Mouse (Mus musculus) CH12.LX (cell line): ENCODE measurements at regions not wholly inside any gene's neighbourhood (a gene's known extent, or its start where the extent isn't known, plus 50 kb on each side); places are given as distances from the start of the nearest gene placed in this dataset.

Experiments
- DNase-seq: peaks from one replicate; pipeline ENCODE4 v3.0.0-alpha.2; 2013; ENCODE audit errors: extremely low read depth
- H3K27ac ChIP-seq: 2 replicates; pipeline ENCODE4 v1.5.1; 2012; ENCODE audit warnings: low read depth, mild to moderate bottlenecking, control low read depth, moderate library complexity; ENCODE audit not compliant: insufficient read depth
- H3K27me3 ChIP-seq: replicated peaks from 2 replicates; pipeline ENCODE3; 2012; ENCODE audit warnings: inconsistent platforms
- H3K36me3 ChIP-seq, 2 experiments: replicated peaks in 1 of 2; 2 replicates each; pipeline versions ENCODE3 to v1.6.1; 2012; ENCODE audit warnings: inconsistent platforms in 1 of 2, low read length in 1 of 2, mild to moderate bottlenecking in 1 of 2, mixed read lengths in 1 of 2, moderate library complexity in 1 of 2; ENCODE audit not compliant: control insufficient read depth in 1 of 2, insufficient read depth in 1 of 2
- H3K4me1 ChIP-seq, 2 experiments: 2 replicates each; pipeline ENCODE4 v1.6.1; 2012; ENCODE audit warnings: inconsistent platforms in 1 of 2, moderate library complexity in 1 of 2; ENCODE audit not compliant: insufficient read depth in 2 of 2, control insufficient read depth in 1 of 2
- H3K4me2 ChIP-seq: 2 replicates; pipeline ENCODE4 v1.6.1; 2012; ENCODE audit warnings: low read depth, mild to moderate bottlenecking, control low read depth; ENCODE audit not compliant: poor library complexity, insufficient read depth, severe bottlenecking
- H3K4me3 ChIP-seq, 3 experiments: fragments of 150-350 bp in 1 of 3; sonication (generic) in 1 of 3; replicated peaks in 1 of 3; 2 replicates each; pipeline versions ENCODE3 to v1.5.1; 2011 to 2012; ENCODE audit warnings: low read depth in 2 of 3, low read length in 2 of 3, mild to moderate bottlenecking in 2 of 3, moderate library complexity in 2 of 3, control low read depth in 1 of 3, improper control_type of control experiment in 1 of 3, inconsistent platforms in 1 of 3, mixed read lengths in 1 of 3; ENCODE audit not compliant: poor library complexity in 1 of 3
- H3K79me2 ChIP-seq: replicated peaks from 2 replicates; pipeline ENCODE4 v1.6.1; 2012; ENCODE audit warnings: mild to moderate bottlenecking, moderate library complexity; ENCODE audit not compliant: control insufficient read depth, poor library complexity, insufficient read depth, severe bottlenecking; ENCODE audit errors: extremely low read depth
- H3K9ac ChIP-seq: 2 replicates; pipeline ENCODE4 v1.6.1; 2012; ENCODE audit warnings: low read depth, mild to moderate bottlenecking, control low read depth, moderate library complexity; ENCODE audit not compliant: insufficient read depth
- H3K9me3 ChIP-seq: replicated peaks from 2 replicates; pipeline ENCODE3; 2012; ENCODE audit warnings: low read length, inconsistent platforms, mixed read lengths
- BHLHE40 ChIP-seq: IDR thresholded peaks from 2 replicates; pipeline ENCODE4 v1.6.1; 2011; ENCODE audit warnings: mild to moderate bottlenecking, low read depth, low read length, improper control_type of control experiment
- CTCF ChIP-seq, 2 experiments: IDR thresholded peaks in 1 of 2; conservative IDR thresholded peaks in 1 of 2; 2 replicates each; pipeline ENCODE4 v1.5.1; 2011 to 2012; ENCODE audit warnings: low read depth in 2 of 2, low read length in 2 of 2, improper control_type of control experiment in 1 of 2, inconsistent platforms in 1 of 2, mild to moderate bottlenecking in 1 of 2, moderate library complexity in 1 of 2
- E2F4 ChIP-seq: IDR thresholded peaks from 2 replicates; pipeline ENCODE4 v1.6.1; 2011; ENCODE audit warnings: low read depth, low read length, improper control_type of control experiment; ENCODE audit not compliant: insufficient replicate concordance
- ELF1 ChIP-seq: IDR thresholded peaks from 2 replicates; pipeline ENCODE4 v1.6.1; 2014; ENCODE audit warnings: low read depth, mild to moderate bottlenecking, inconsistent platforms, low read length, improper control_type of control experiment
- EP300 ChIP-seq: IDR thresholded peaks from 2 replicates; pipeline ENCODE4 v1.6.1; 2011; ENCODE audit warnings: low read length, improper control_type of control experiment
- HCFC1 ChIP-seq: IDR thresholded peaks from 2 replicates; pipeline ENCODE4 v1.6.1; 2012; ENCODE audit warnings: low read depth, mild to moderate bottlenecking, inconsistent platforms, low read length, improper control_type of control experiment
- IRF4 ChIP-seq: IDR thresholded peaks from 2 replicates; pipeline ENCODE4 v1.6.1; 2014; ENCODE audit warnings: low read depth, mild to moderate bottlenecking, inconsistent platforms, low read length, improper control_type of control experiment
- JUND ChIP-seq: conservative IDR thresholded peaks from 2 replicates; pipeline ENCODE4 v1.6.1; 2011; ENCODE audit warnings: low read depth, low read length, improper control_type of control experiment
- MAZ ChIP-seq: IDR thresholded peaks from 2 replicates; pipeline ENCODE4 v1.6.1; 2012; ENCODE audit warnings: low read depth, mild to moderate bottlenecking, inconsistent platforms, low read length, improper control_type of control experiment, moderate library complexity
- MYC ChIP-seq: IDR thresholded peaks from 2 replicates; pipeline ENCODE4 v1.6.1; 2011; ENCODE audit warnings: low read depth, mild to moderate bottlenecking, improper control_type of control experiment, low read length
- NELFE ChIP-seq: IDR thresholded peaks from 2 replicates; pipeline ENCODE4 v1.6.1; 2011; ENCODE audit warnings: low read depth, low read length, improper control_type of control experiment
- NRF1 ChIP-seq: IDR thresholded peaks from 2 replicates; pipeline ENCODE4 v1.6.1; 2014; ENCODE audit warnings: low read depth, mild to moderate bottlenecking, inconsistent platforms, low read length, improper control_type of control experiment, moderate library complexity
- PAX5 ChIP-seq: IDR thresholded peaks from 2 replicates; pipeline ENCODE4 v1.6.1; 2012; ENCODE audit warnings: low read length, inconsistent platforms, mixed read lengths
- RCOR1 ChIP-seq: conservative IDR thresholded peaks from 2 replicates; pipeline ENCODE4 v1.6.1; 2012; ENCODE audit warnings: low read depth, mild to moderate bottlenecking, inconsistent platforms, low read length, improper control_type of control experiment
- SIN3A ChIP-seq: IDR thresholded peaks from 2 replicates; pipeline ENCODE4 v1.6.1; 2012; ENCODE audit warnings: low read length, improper control_type of control experiment, inconsistent platforms
- TCF12 ChIP-seq: IDR thresholded peaks from 2 replicates; pipeline ENCODE4 v1.6.1; 2014; ENCODE audit warnings: low read depth, mild to moderate bottlenecking, inconsistent platforms, low read length, improper control_type of control experiment
- UBTF ChIP-seq: IDR thresholded peaks from 2 replicates; pipeline ENCODE4 v1.6.1; 2012; ENCODE audit warnings: low read depth, mild to moderate bottlenecking, inconsistent platforms, low read length, improper control_type of control experiment, moderate library complexity
- USF1 ChIP-seq: IDR thresholded peaks from 2 replicates; pipeline ENCODE4 v1.6.1; 2014; ENCODE audit warnings: low read depth, mild to moderate bottlenecking, inconsistent platforms, low read length, improper control_type of control experiment
- ZC3H11A ChIP-seq: IDR thresholded peaks from 2 replicates; pipeline ENCODE4 v1.6.1; 2012; ENCODE audit warnings: low read depth, mild to moderate bottlenecking, inconsistent platforms, low read length, improper control_type of control experiment
- ZKSCAN1 ChIP-seq: IDR thresholded peaks from 2 replicates; pipeline ENCODE4 v1.6.1; 2012; ENCODE audit warnings: low read depth, inconsistent platforms, low read length, improper control_type of control experiment, borderline replicate concordance
- ZMIZ1 ChIP-seq: IDR thresholded peaks from 2 replicates; pipeline ENCODE4 v1.6.1; 2012; ENCODE audit warnings: low read depth, mild to moderate bottlenecking, inconsistent platforms, low read length, improper control_type of control experiment
- ZNF384 ChIP-seq: IDR thresholded peaks from 2 replicates; pipeline ENCODE4 v1.6.1; 2012; ENCODE audit warnings: low read depth, low read length, improper control_type of control experiment, inconsistent platforms
- dilution Hi-C: fragments of 300-500 bp; cut with MboI; formaldehyde crosslinking; loops from 2 replicates; pipeline ENCODE4 v1.14.3; 2020; ENCODE audit warnings: low sequenced_read_pairs; ENCODE audit not compliant: extremely low pct_unique_long_range_greater_than_20kb, extremely low pct_ligation_motif_present
- in situ Hi-C: fragments of 300-500 bp; cut with MboI; formaldehyde crosslinking; loops from 3 replicates; pipeline ENCODE4 v1.14.3; 2019; ENCODE audit warnings: low sequenced_read_pairs, low pct_ligation_motif_present, low pct_unique_long_range_greater_than_20kb, mixed read lengths

DNA sequence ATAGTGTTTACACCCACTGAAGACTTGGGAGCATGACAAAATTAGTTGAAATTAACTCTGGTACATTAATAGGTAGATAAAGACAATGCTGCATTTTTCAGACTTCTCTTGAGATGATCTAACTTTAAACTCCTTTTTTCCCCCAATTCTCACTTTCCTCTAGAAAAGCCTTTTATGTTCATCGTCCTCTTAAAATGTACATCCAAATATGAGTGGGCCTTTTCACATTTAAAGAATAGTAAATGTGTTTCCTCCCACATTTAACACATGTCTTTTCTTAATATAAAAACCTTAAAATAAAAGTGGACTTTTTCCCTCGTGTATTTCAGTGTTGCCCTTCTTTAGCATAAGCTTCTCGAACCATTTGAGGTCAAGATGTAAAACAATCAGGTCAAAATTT, 535.5 kb downstream of the Cetn3 start:
- Histone ChIP-seq H3K27ac (no peak overlapping the region), H3K9me3 (no peaks in the 10 kb centered on the region), H3K9ac (no peak overlapping the region), H3K4me2 (no peak overlapping the region), H3K36me3 (no peaks in the 10 kb centered on the region), H3K4me3 (no peak overlapping the region), H3K27me3 (no peaks in the 10 kb centered on the region), H3K4me1 (no peaks in the 10 kb centered on the region), H3K79me2 (no peaks in the 10 kb centered on the region)
- no peak for DNase-seq
- in situ Hi-C loops (no loop called here), dilution Hi-C loops (no loop called here)
- TF ChIP-seq RCOR1 = no peak
- TF ChIP-seq ZNF384 = no peak
- no peak for TF ChIP-seq IRF4
- no peak for TF ChIP-seq MAZ
- TF ChIP-seq ZC3H11A = no peak
- TF ChIP-seq JUND = no peak
- TF ChIP-seq E2F4 = no peak
- TF ChIP-seq SIN3A = no peak
- TF ChIP-seq UBTF = no peak
- no peak for TF ChIP-seq NRF1
- TF ChIP-seq MYC = no peak
- no peak for TF ChIP-seq ZMIZ1
- TF ChIP-seq CTCF (conservative IDR thresholded peaks at IDR 0.05 in 1 of 2, IDR thresholded peaks at IDR 0.05 in 1 of 2; ENCODE audit: low read depth in 2 of 2, low read length in 2 of 2) = no peak
- no peak for TF ChIP-seq ELF1
- no peak for TF ChIP-seq HCFC1

- H3K9ac ChIP-seq = no peak overlapping the region
- H3K79me2 ChIP-seq = no peaks in the 10 kb centered on the region
- in situ Hi-C loops = no loop called here
- TF ChIP-seq PAX5 = no peak
- no peak for TF ChIP-seq EP300
- no peak for TF ChIP-seq BHLHE40
- TF ChIP-seq TCF12 = no peak
- TF ChIP-seq NELFE = no peak
- no peak for TF ChIP-seq USF1
- no peak for TF ChIP-seq ELF1
- no peak for TF ChIP-seq ZC3H11A
- no peak for TF ChIP-seq IRF4
- TF ChIP-seq ZKSCAN1 = no peak
- no peak overlapping the region for H3K27ac ChIP-seq
- H3K4me1 ChIP-seq = no peaks in the 10 kb centered on the region
- H3K36me3 ChIP-seq = no peaks in the 10 kb centered on the region
- DNase-seq = no peak
- no peak overlapping the region for H3K4me2 ChIP-seq
- H3K4me3 ChIP-seq = no peak overlapping the region
- H3K27me3 ChIP-seq = no peaks in the 10 kb centered on the region
- no peaks in the 10 kb centered on the region for H3K9me3 ChIP-seq
- dilution Hi-C loops = no loop called here
Measured at GRCm38 (mm10) chr13:82354355-82354754, 571.5 kb downstream of the Cetn3 start.
